ENCODE assay signal across 8 mouse cellular contexts in genomic region chr16:17110771-17111743, GRCm38 (mm10). TPM values are rescaled to one million over a fixed set of nuclear protein-coding genes. Genes with fewer than 3 reads are reported as not detected.
DNase-seq lines count a peak whose midpoint lies in the region; ATAC-seq lines count a peak whose summit lies in the region.

Ppil2 (minus strand) TSS chr16:17111257.

- peaks cover 30% of the 10 kb centered on the region for H3K36me3 ChIP-seq in hindbrain, embryonic 13.5 days

- no peaks in the 10 kb centered on the region for H3K27me3 ChIP-seq in hindbrain, embryonic 13.5 days

- H3K27ac ChIP-seq in hindbrain, embryonic 13.5 days, result peak within 1 kb of the TSS; percentile 65; the same call in 1 of the 2 replicates

- H3K4me2 ChIP-seq in hindbrain, embryonic 13.5 days, result peak within 1 kb of the TSS; percentile 64

- DNase-seq in R1 (ENCODE audit: low read depth, low spot score), result peak; percentile 91
- peak; percentile 78 to 81 for DNase-seq in cerebellum, postnatal 10 days
- DNase-seq in frontal cortex, postnatal 25 days (ENCODE audit: low spot score in 2 of 2), result peak; percentile 51 to 62
- peak; percentile 66 to 69 for DNase-seq in layer of hippocampus, postnatal 36 days
- peak; percentile 85 for DNase-seq in lung, postnatal 25 days (ENCODE audit: low spot score)
- DNase-seq in retina, adult 2 months (ENCODE audit: low read depth, low spot score), result peak; percentile 73
- DNase-seq in thymus, postnatal 25 days, result peak; percentile 74

- H3K4me3 ChIP-seq in hindbrain, embryonic 13.5 days, result peak within 1 kb of the TSS; percentile 59

- ATAC-seq in hindbrain, embryonic 13.5 days (ENCODE audit: low FRiP score), result peak; percentile 86

- peak within 1 kb of the TSS; percentile 72 for H3K9ac ChIP-seq in hindbrain, embryonic 13.5 days

- H3K9me3 ChIP-seq in hindbrain, embryonic 13.5 days, result no peaks in the 10 kb centered on the region

- 10% methylated on average over 38 of the region's 38 CpGs for WGBS in hindbrain, embryonic 13.5 days

- peaks cover 17% of the 10 kb centered on the region for H3K4me1 ChIP-seq in hindbrain, embryonic 13.5 days (replicated peaks)

RNA-seq across cellular contexts. Expression of gene Ppil2, which starts in this region (rescaled TPM):
- 153 and 154 TPM in 2 replicates for polyA plus RNA-seq in hindbrain, embryonic 13.5 days (2015; fragmentation: Nextera tagmentation; extraction: Ambion mirVana)
- 100 to 1,000 TPM in 1 of 2 experiments, 10 to 100 TPM in 1; 84.9 to 102 TPM for total RNA-seq in layer of hippocampus, postnatal 36 days (2021)

Comparison
In these comparisons a context has a peak if more than half of its experiments do, and no peak if none do; other contexts are left out.
1. Peak in every context shown above with its lines: DNase-seq, ATAC-seq, H3K4me3 ChIP-seq and H3K27ac ChIP-seq.